Mouse (Mus musculus) thymus, adult 2 months (tissue): ENCODE measurements around the gene Ptprd. TPM values are rescaled to one million over a fixed set of nuclear protein-coding genes. Genes with fewer than 3 reads are reported as not detected.

Experiments used
- DNase-seq: peaks from one replicate; pipeline ENCODE4 v3.0.0; 2021
- H3K27ac ChIP-seq: fragments of 200-500 bp; 2 replicates; pipeline ENCODE4 v1.5.1; 2012; ENCODE audit warnings: low read length, control low read depth; ENCODE audit not compliant: control insufficient read depth, insufficient read depth
- H3K27me3 ChIP-seq: fragments of 200-500 bp; 2 replicates; pipeline ENCODE4 v1.6.1; 2012; ENCODE audit warnings: mild to moderate bottlenecking, low read length, moderate library complexity, mixed read lengths; ENCODE audit not compliant: control insufficient read depth, insufficient read depth
- H3K36me3 ChIP-seq: fragments of 200-500 bp; 2 replicates; pipeline ENCODE4 v1.6.1; 2012; ENCODE audit warnings: mild to moderate bottlenecking, low read length, moderate library complexity; ENCODE audit not compliant: control insufficient read depth, insufficient read depth
- H3K4me1 ChIP-seq: fragments of 200-500 bp; replicated peaks from 2 replicates; pipeline ENCODE4 v1.6.1; 2012; ENCODE audit warnings: low read length; ENCODE audit not compliant: control insufficient read depth, insufficient read depth
- H3K4me3 ChIP-seq: fragments of 200-500 bp; 2 replicates; pipeline ENCODE4 v1.5.1; 2012; ENCODE audit warnings: mild to moderate bottlenecking, low read length, control low read depth, moderate library complexity; ENCODE audit not compliant: control insufficient read depth, insufficient read depth
- CTCF ChIP-seq: fragments of 200-500 bp; IDR thresholded peaks from 2 replicates; pipeline ENCODE4 v1.5.1; 2012; ENCODE audit warnings: mild to moderate bottlenecking, control low read depth, low read length, moderate library complexity, borderline replicate concordance; ENCODE audit not compliant: control insufficient read depth, poor library complexity, insufficient read depth; ENCODE audit errors: extremely low read depth
- POLR2A ChIP-seq: fragments of 200-500 bp; IDR thresholded peaks from 2 replicates; pipeline ENCODE4 v1.6.1; 2012; ENCODE audit warnings: mild to moderate bottlenecking, low read length, control low read depth, moderate library complexity; ENCODE audit not compliant: control insufficient read depth, poor library complexity, insufficient read depth; ENCODE audit errors: extremely low read depth
- WGBS: fragments of 180-500 bp; shearing (Covaris S2); methylation state at CpG from one replicate; pipeline ENCODE4 v1.1.7; 2018; 5-methylcytosine and 5-hydroxymethylcytosine counted together
- polyA plus RNA-seq: library from polyadenylated mRNA; depleted of rRNA; stranded (reverse); fragments of >200 nt; gene quantifications from 2 replicates; pipeline ENCODE4 v1.2.3, GENCODE M21; 2012

The Ptprd gene
- polyA plus RNA-seq, 1 experiment: 1.0 TPM

DNA sequence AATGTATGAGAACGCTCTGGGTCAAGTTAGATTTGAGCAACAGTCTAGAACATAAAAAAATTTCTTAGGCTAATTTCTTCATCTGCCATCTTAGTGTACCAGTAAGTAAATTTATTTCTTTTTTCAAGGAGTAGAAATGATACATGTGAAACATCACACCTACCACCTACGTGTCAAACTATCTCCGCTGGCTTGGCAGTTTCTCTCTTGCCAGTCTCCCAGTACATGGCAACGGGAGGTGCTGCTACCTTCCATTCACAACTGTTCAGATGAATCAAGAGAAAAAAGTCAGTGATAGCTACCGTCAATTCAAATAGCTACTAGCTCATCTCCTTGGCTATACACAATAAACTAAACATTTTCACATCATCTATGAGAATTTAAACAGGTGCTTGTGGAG is 1823.9 kb downstream of the Ptprd start:
- TF ChIP-seq POLR2A (no peak), CTCF (no peak)
- 92% methylated on average over 5 of the region's 5 CpGs for WGBS
- Histone ChIP-seq H3K27ac (no peak overlapping the region), H3K27me3 (no peaks in the 10 kb centered on the region), H3K36me3 (no peaks in the 10 kb centered on the region), H3K4me1 (no peaks in the 10 kb centered on the region), H3K4me3 (no peak overlapping the region)
- no peak for DNase-seq

- TF ChIP-seq CTCF (no peak), POLR2A (no peak)
- no peak for DNase-seq
- Histone ChIP-seq H3K27ac (no peak overlapping the region), H3K36me3 (no peaks in the 10 kb centered on the region), H3K27me3 (no peaks in the 10 kb centered on the region), H3K4me1 (no peaks in the 10 kb centered on the region), H3K4me3 (no peak overlapping the region)
- WGBS: 77% methylated on average over 7 of the region's 7 CpGs
Observed at GRCm38 (mm10) chr4:76386978-76387824, 1824.6 kb downstream of the Ptprd start.

GRCm38 (mm10) chr4:76385818-76386217 is 1825.9 kb downstream of the Ptprd start:
- H3K4me3 ChIP-seq: no peak overlapping the region
- WGBS: 95% methylated on average over 5 of the region's 5 CpGs
- no peak overlapping the region for H3K27ac ChIP-seq
- TF ChIP-seq POLR2A: no peak
- no peak for TF ChIP-seq CTCF
- H3K36me3 ChIP-seq: no peaks in the 10 kb centered on the region
- H3K4me1 ChIP-seq: no peaks in the 10 kb centered on the region
- no peaks in the 10 kb centered on the region for H3K27me3 ChIP-seq
- DNase-seq: no peak

GRCm38 (mm10) chr4:76380312-76380917 is 1831.3 kb downstream of the Ptprd start:
- Histone ChIP-seq H3K36me3 (no peaks in the 10 kb centered on the region), H3K4me3 (no peak overlapping the region), H3K4me1 (no peaks in the 10 kb centered on the region), H3K27ac (no peak overlapping the region), H3K27me3 (no peaks in the 10 kb centered on the region)
- 96% methylated on average over 6 of the region's 6 CpGs for WGBS
- DNase-seq: no peak
- TF ChIP-seq POLR2A (no peak), CTCF (no peak)

- no peak overlapping the region for H3K27ac ChIP-seq
- DNase-seq: no peak
- 81% methylated on average over 4 of the region's 4 CpGs for WGBS
- no peaks in the 10 kb centered on the region for H3K36me3 ChIP-seq
- H3K4me3 ChIP-seq: no peak overlapping the region
- no peaks in the 10 kb centered on the region for H3K4me1 ChIP-seq
- no peaks in the 10 kb centered on the region for H3K27me3 ChIP-seq
- TF ChIP-seq CTCF (no peak), POLR2A (no peak)
Observed at GRCm38 (mm10) chr4:76370041-76370880, 1841.5 kb downstream of the Ptprd start.

DNA sequence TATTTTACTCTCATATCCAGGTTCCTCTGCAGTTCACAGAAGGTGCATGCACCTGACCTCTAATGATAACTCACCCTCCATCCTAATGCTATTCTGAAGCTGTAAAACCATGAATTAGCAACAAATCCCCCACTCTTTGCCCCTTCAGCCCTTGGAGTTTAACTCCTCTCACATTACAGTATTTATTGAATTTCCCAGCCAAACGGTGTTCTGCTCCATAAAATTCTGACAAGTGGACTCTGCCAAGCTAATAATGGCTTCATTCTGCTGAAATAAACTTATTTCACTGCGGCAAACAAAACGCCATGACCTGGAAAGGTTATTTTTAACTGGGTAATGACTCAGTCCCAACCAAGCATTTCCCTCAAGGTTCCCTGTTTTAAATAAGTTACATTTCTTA is 1842.7 kb downstream of the Ptprd start:
- DNase-seq: no peak
- no peaks in the 10 kb centered on the region for H3K36me3 ChIP-seq
- no peak overlapping the region for H3K4me3 ChIP-seq
- no peak for TF ChIP-seq CTCF
- no peak for TF ChIP-seq POLR2A
- H3K27me3 ChIP-seq: no peaks in the 10 kb centered on the region
- H3K27ac ChIP-seq: no peak overlapping the region
- no peaks in the 10 kb centered on the region for H3K4me1 ChIP-seq
- WGBS: 80% methylated on average over 3 of the region's 3 CpGs
